Mouse (Mus musculus) kidney, adult 2 months (tissue): ENCODE results near the gene Fam122c.

ENCODE experiments used
- CTCF ChIP-seq: fragments of 200-500 bp; conservative IDR thresholded peaks from 2 replicates; pipeline ENCODE4 v1.5.1; 2011; ENCODE audit warnings: low read depth, mild to moderate bottlenecking, control low read depth, low read length, moderate library complexity, mixed read lengths; ENCODE audit not compliant: insufficient read depth, insufficient read length
- POLR2A ChIP-seq: fragments of 200-500 bp; IDR thresholded peaks from one replicate; pipeline ENCODE4 v1.6.1; 2011; ENCODE audit warnings: low read depth, low read length, control low read depth

- TF ChIP-seq POLR2A: no peak
- TF ChIP-seq CTCF: no peak
Observed at GRCm38 (mm10) chrX:53236404-53236803, 36.8 kb upstream of the Fam122c start.
